In genomic region chr7:45704046-45704559, GRCm38 (mm10) we compare ENCODE assay signal across 8 mouse cellular contexts. TPM values are rescaled to one million over a fixed set of nuclear protein-coding genes. Genes with fewer than 3 reads are reported as not detected.
DNase-seq lines count a peak whose midpoint lies in the region; ATAC-seq and TF ChIP-seq lines count a peak whose summit lies in the region.

No protein-coding gene starts in this region.

- H3K27ac ChIP-seq in forebrain, embryonic 11.5 days (ENCODE audit: low read depth, low read length): peak overlapping the region; percentile 71
- H3K27ac ChIP-seq in heart, postnatal 0 days (ENCODE audit: low read depth): peak overlapping the region; percentile 93
- peak overlapping the region; percentile 63 for H3K27ac ChIP-seq in liver, embryonic 15.5 days (replicated peaks)
- peak overlapping the region; percentile 88 for H3K27ac ChIP-seq in neural tube, embryonic 15.5 days (replicated peaks)

- peaks cover 19% of the 10 kb centered on the region for H3K27me3 ChIP-seq in E14TG2a.4 (ENCODE audit: insufficient read depth, low read length)
- H3K27me3 ChIP-seq in forebrain, embryonic 11.5 days (ENCODE audit: control insufficient read depth, insufficient read depth, low read length): peaks cover 14% of the 10 kb centered on the region
- peaks cover 14% of the 10 kb centered on the region for H3K27me3 ChIP-seq in heart, postnatal 0 days (ENCODE audit: control insufficient read depth, insufficient read depth, low read length)
- H3K27me3 ChIP-seq in liver, embryonic 15.5 days: peaks cover 41% of the 10 kb centered on the region
- H3K27me3 ChIP-seq in neural tube, embryonic 15.5 days (replicated peaks): no peaks in the 10 kb centered on the region

- peak overlapping the region; percentile 98 for H3K4me2 ChIP-seq in forebrain, embryonic 11.5 days (ENCODE audit: low read depth, low read length, severe bottlenecking)
- peak overlapping the region; percentile 96 for H3K4me2 ChIP-seq in heart, postnatal 0 days (ENCODE audit: low read depth, low read length)
- peak overlapping the region; percentile 97 for H3K4me2 ChIP-seq in liver, embryonic 15.5 days
- peak overlapping the region; percentile 91 for H3K4me2 ChIP-seq in neural tube, embryonic 15.5 days

- TF ChIP-seq CTCF in E14TG2a.4 (conservative IDR thresholded peaks at IDR 0.05; ENCODE audit: low read length): no peak
- TF ChIP-seq CTCF in heart, postnatal 0 days (IDR thresholded peaks at IDR 0.05; ENCODE audit: low read depth): no peak

- H3K36me3 ChIP-seq in E14TG2a.4 (ENCODE audit: insufficient read depth, low read length): peaks cover 10% of the 10 kb centered on the region
- H3K36me3 ChIP-seq in forebrain, embryonic 11.5 days (ENCODE audit: control insufficient read depth, insufficient read depth, low read length): no peaks in the 10 kb centered on the region
- H3K36me3 ChIP-seq in heart, postnatal 0 days (replicated peaks; ENCODE audit: control insufficient read depth, insufficient read depth, low read length): no peaks in the 10 kb centered on the region
- H3K36me3 ChIP-seq in liver, embryonic 15.5 days (replicated peaks): no peaks in the 10 kb centered on the region
- H3K36me3 ChIP-seq in neural tube, embryonic 15.5 days: no peaks in the 10 kb centered on the region

- H3K4me1 ChIP-seq in E14TG2a.4 (replicated peaks; ENCODE audit: low read depth, low read length): peaks cover 83% of the 10 kb centered on the region
- peaks cover 32% of the 10 kb centered on the region for H3K4me1 ChIP-seq in forebrain, embryonic 11.5 days (replicated peaks; ENCODE audit: control insufficient read depth, insufficient read depth, low read length)
- H3K4me1 ChIP-seq in heart, postnatal 0 days (ENCODE audit: control insufficient read depth, insufficient read depth): peaks cover 35% of the 10 kb centered on the region
- peaks cover 64% of the 10 kb centered on the region for H3K4me1 ChIP-seq in liver, embryonic 15.5 days (replicated peaks)
- H3K4me1 ChIP-seq in neural tube, embryonic 15.5 days: peaks cover 87% of the 10 kb centered on the region

- under 1% methylated on average over 13 of the region's 13 CpGs for WGBS in forebrain, embryonic 11.5 days
- 1% methylated on average over 13 of the region's 13 CpGs for WGBS in heart, postnatal 0 days
- under 1% methylated on average over 13 of the region's 13 CpGs for WGBS in liver, embryonic 15.5 days (ENCODE audit: insufficient replicate concordance)
- WGBS in neural tube, embryonic 15.5 days: under 1% methylated on average over 13 of the region's 13 CpGs

- H3K9me3 ChIP-seq in E14TG2a.4 (ENCODE audit: low read length): no peaks in the 10 kb centered on the region
- no peaks in the 10 kb centered on the region for H3K9me3 ChIP-seq in forebrain, embryonic 11.5 days (ENCODE audit: control insufficient read depth, low read length)
- no peaks in the 10 kb centered on the region for H3K9me3 ChIP-seq in heart, postnatal 0 days (replicated peaks; ENCODE audit: control insufficient read depth, low read length)
- H3K9me3 ChIP-seq in liver, embryonic 15.5 days (replicated peaks): no peaks in the 10 kb centered on the region
- no peaks in the 10 kb centered on the region for H3K9me3 ChIP-seq in neural tube, embryonic 15.5 days (replicated peaks)

- H3K4me3 ChIP-seq in E14TG2a.4 (replicated peaks; ENCODE audit: low read length): peak overlapping the region; percentile 96
- peak overlapping the region; percentile 52 for H3K4me3 ChIP-seq in forebrain, embryonic 11.5 days (ENCODE audit: low read depth, low read length)
- H3K4me3 ChIP-seq in heart, postnatal 0 days (ENCODE audit: low read depth, low read length): peak overlapping the region; percentile 77
- H3K4me3 ChIP-seq in liver, embryonic 15.5 days (replicated peaks): peak overlapping the region; percentile 65
- peak overlapping the region; percentile 52 for H3K4me3 ChIP-seq in neural tube, embryonic 15.5 days (replicated peaks)

- peak; percentile 34 for ATAC-seq in forebrain, embryonic 11.5 days (replicated peaks; ENCODE audit: low FRiP score)
- ATAC-seq in heart, postnatal 0 days (ENCODE audit: insufficient read depth, low read depth): peak; percentile 57
- ATAC-seq in liver, embryonic 15.5 days (ENCODE audit: insufficient read depth): peak; percentile 59
- ATAC-seq in neural tube, embryonic 15.5 days (ENCODE audit: low FRiP score): peak; percentile 62

- DNase-seq in brain, adult 2 months (ENCODE audit: low read depth, low spot score): peak; percentile 97
- peak; percentile 72 for DNase-seq in forebrain, embryonic 11.5 days (ENCODE audit: low spot score)
- peak; percentile 87 for DNase-seq in heart, postnatal 0 days (ENCODE audit: low spot score)
- peak; percentile 66 to 86 for DNase-seq in kidney, postnatal 25 days
- DNase-seq in thymus, postnatal 36 days: peak; percentile 46 to 53

- no peak for TF ChIP-seq EP300 in heart, postnatal 0 days (IDR thresholded peaks at IDR 0.05; ENCODE audit: low read depth)

- H3K9ac ChIP-seq in forebrain, embryonic 11.5 days (ENCODE audit: low read length): peak overlapping the region; percentile 49
- peak overlapping the region; percentile 64 for H3K9ac ChIP-seq in heart, postnatal 0 days (replicated peaks; ENCODE audit: low read depth, low read length)
- no peak overlapping the region; the same call in 1 of the 2 replicates for H3K9ac ChIP-seq in liver, embryonic 15.5 days
- H3K9ac ChIP-seq in neural tube, embryonic 15.5 days (replicated peaks): peak overlapping the region; percentile 40

RNA-seq across cellular contexts. Expression of gene Dbp, which starts 0.8 kb away (rescaled TPM):
- polyA plus RNA-seq in forebrain, embryonic 11.5 days (2014; fragmentation: Nextera tagmentation; extraction: Ambion mirVana): 2.9 and 3.3 TPM in 2 replicates
- total RNA-seq in heart, postnatal 0 days (2014; rRNA removed; ENCODE audit: low replicate concordance): 29.3 and 37.4 TPM in 2 replicates
- 21.9 and 24.9 TPM in 2 replicates for polyA plus RNA-seq in heart, postnatal 0 days (2015; fragmentation: Nextera tagmentation; extraction: Ambion mirVana)
- polyA plus RNA-seq in liver, embryonic 15.5 days (2015; fragmentation: Nextera tagmentation; extraction: Ambion mirVana): 0.46 and 0.85 TPM in 2 replicates
- polyA plus RNA-seq in neural tube, embryonic 15.5 days (2015; fragmentation: Nextera tagmentation; extraction: Ambion mirVana): 3.3 and 3.9 TPM in 2 replicates

RNA-seq across cellular contexts. Expression of gene Car11, which starts 4.5 kb away (rescaled TPM):
- polyA plus RNA-seq in forebrain, embryonic 11.5 days (2014; fragmentation: Nextera tagmentation; extraction: Ambion mirVana): 3.6 and 4.1 TPM in 2 replicates
- 1.6 and 3.0 TPM in 2 replicates for total RNA-seq in heart, postnatal 0 days (2014; rRNA removed; ENCODE audit: low replicate concordance)
- 2.5 and 2.8 TPM in 2 replicates for polyA plus RNA-seq in heart, postnatal 0 days (2015; fragmentation: Nextera tagmentation; extraction: Ambion mirVana)
- 0.26 and 0.44 TPM in 2 replicates for polyA plus RNA-seq in liver, embryonic 15.5 days (2015; fragmentation: Nextera tagmentation; extraction: Ambion mirVana)
- 57.0 and 71.4 TPM in 2 replicates for polyA plus RNA-seq in neural tube, embryonic 15.5 days (2015; fragmentation: Nextera tagmentation; extraction: Ambion mirVana)

RNA-seq across cellular contexts. Expression of gene Sec1, which starts 9.9 kb away (rescaled TPM):
- 0.39 and 0.52 TPM in 2 replicates for polyA plus RNA-seq in forebrain, embryonic 11.5 days (2014; fragmentation: Nextera tagmentation; extraction: Ambion mirVana)
- total RNA-seq in heart, postnatal 0 days (2014; rRNA removed; ENCODE audit: low replicate concordance): 0.62 and 1.3 TPM in 2 replicates
- polyA plus RNA-seq in heart, postnatal 0 days (2015; fragmentation: Nextera tagmentation; extraction: Ambion mirVana): 0.16 and 0.33 TPM in 2 replicates
- 0.05 and 0.06 TPM in 2 replicates for polyA plus RNA-seq in liver, embryonic 15.5 days (2015; fragmentation: Nextera tagmentation; extraction: Ambion mirVana)
- polyA plus RNA-seq in neural tube, embryonic 15.5 days (2015; fragmentation: Nextera tagmentation; extraction: Ambion mirVana): 0.47 and 0.77 TPM in 2 replicates

RNA-seq across cellular contexts. Expression of gene Rpl18, which starts 11.2 kb away (rescaled TPM):
- polyA plus RNA-seq in forebrain, embryonic 11.5 days (2014; fragmentation: Nextera tagmentation; extraction: Ambion mirVana): 936 and 958 TPM in 2 replicates
- 1,259 and 1,310 TPM in 2 replicates for total RNA-seq in heart, postnatal 0 days (2014; rRNA removed; ENCODE audit: low replicate concordance)
- 479 and 486 TPM in 2 replicates for polyA plus RNA-seq in heart, postnatal 0 days (2015; fragmentation: Nextera tagmentation; extraction: Ambion mirVana)
- polyA plus RNA-seq in liver, embryonic 15.5 days (2015; fragmentation: Nextera tagmentation; extraction: Ambion mirVana): 533 and 542 TPM in 2 replicates
- polyA plus RNA-seq in neural tube, embryonic 15.5 days (2015; fragmentation: Nextera tagmentation; extraction: Ambion mirVana): 573 and 682 TPM in 2 replicates

RNA-seq across cellular contexts. Expression of gene Sphk2, which starts 13.7 kb away (rescaled TPM):
- 27.0 and 27.9 TPM in 2 replicates for polyA plus RNA-seq in forebrain, embryonic 11.5 days (2014; fragmentation: Nextera tagmentation; extraction: Ambion mirVana)
- 19.5 and 23.3 TPM in 2 replicates for total RNA-seq in heart, postnatal 0 days (2014; rRNA removed; ENCODE audit: low replicate concordance)
- 11.1 and 11.4 TPM in 2 replicates for polyA plus RNA-seq in heart, postnatal 0 days (2015; fragmentation: Nextera tagmentation; extraction: Ambion mirVana)
- polyA plus RNA-seq in liver, embryonic 15.5 days (2015; fragmentation: Nextera tagmentation; extraction: Ambion mirVana): 10.4 and 13.3 TPM in 2 replicates
- polyA plus RNA-seq in neural tube, embryonic 15.5 days (2015; fragmentation: Nextera tagmentation; extraction: Ambion mirVana): 23.0 and 25.7 TPM in 2 replicates

Comparison
In these comparisons a context has a peak if more than half of its experiments do, and no peak if none do; other contexts are left out.
1. Peak in every context shown above with its lines: DNase-seq, ATAC-seq, H3K4me3 ChIP-seq and H3K27ac ChIP-seq.
2. RNA of gene Car11, which starts 4.5 kb away (polyA plus RNA-seq): 57.0 to 71.4 TPM in neural tube, embryonic 15.5 days; 3.6 to 4.1 TPM in forebrain, embryonic 11.5 days, 2.5 to 2.8 TPM in heart, postnatal 0 days and 0.26 to 0.44 TPM in liver, embryonic 15.5 days; every median in the first group is over 10 times any median in the second.